Mouse (Mus musculus) embryonic facial prominence, embryonic 14.5 days (tissue): ENCODE results near the gene Map1b. TPM values are rescaled to one million over a fixed set of nuclear protein-coding genes. Genes with fewer than 3 reads are reported as not detected.

ENCODE experiments used
- ATAC-seq: fragments of 200-750 bp; cut with Nextera tagmentation; 2 replicates; pipeline ENCODE4 v1.8.0; 2017; ENCODE audit warnings: low read depth, moderate number of reproducible peaks, moderate TSS enrichment
- DNase-seq: peaks from one replicate; pipeline ENCODE4 v3.0.0-alpha.2; 2015; ENCODE audit warnings: low spot score
- H3K27ac ChIP-seq: fragments of 300-500 bp; sonication (generic); replicated peaks from 2 replicates; pipeline ENCODE4 v1.5.1; 2014; ENCODE audit warnings: low read depth, mild to moderate bottlenecking, low read length, moderate library complexity
- H3K27me3 ChIP-seq: fragments of 300-500 bp; sonication (generic); replicated peaks from 2 replicates; pipeline ENCODE4 v1.6.1; 2014; ENCODE audit warnings: low read length; ENCODE audit not compliant: control insufficient read depth, insufficient read depth
- H3K36me3 ChIP-seq: fragments of 300-500 bp; sonication (generic); 2 replicates; pipeline ENCODE4 v1.6.1; 2014; ENCODE audit warnings: low read length, mixed read lengths; ENCODE audit not compliant: control insufficient read depth, insufficient read depth
- H3K4me1 ChIP-seq: fragments of 300-500 bp; sonication (generic); 2 replicates; pipeline ENCODE4 v1.6.1; 2014; ENCODE audit warnings: antibody characterized with exemption, low read length; ENCODE audit not compliant: control insufficient read depth, insufficient read depth
- H3K4me2 ChIP-seq: fragments of 300-500 bp; sonication (generic); 2 replicates; pipeline ENCODE4 v1.6.1; 2014; ENCODE audit warnings: low read depth, mild to moderate bottlenecking, low read length, moderate library complexity, mixed read lengths
- H3K4me3 ChIP-seq: fragments of 300-500 bp; sonication (generic); 2 replicates; pipeline ENCODE4 v1.5.1; 2014; ENCODE audit warnings: low read depth, mild to moderate bottlenecking, low read length
- H3K9ac ChIP-seq: fragments of 300-500 bp; sonication (generic); 2 replicates; pipeline ENCODE4 v1.6.1; 2014; ENCODE audit warnings: low read depth, mild to moderate bottlenecking, low read length, moderate library complexity, mixed read lengths
- H3K9me3 ChIP-seq: fragments of 300-500 bp; sonication (generic); 2 replicates; pipeline ENCODE4 v1.6.1; 2016; ENCODE audit warnings: low read length; ENCODE audit not compliant: control insufficient read depth
- WGBS: fragments of 180-500 bp; shearing (Covaris S2); extraction: QIAGEN DNeasy Blood & Tissue Kit; methylation state at CpG from one replicate; pipeline ENCODE4 v1.1.7; 2014; 5-methylcytosine and 5-hydroxymethylcytosine counted together
- polyA plus RNA-seq: library from polyadenylated mRNA; unstranded; fragments of >200 nt; fragmentation: Nextera tagmentation; extraction: Ambion mirVana; gene quantifications from 2 replicates; pipeline ENCODE4 v1.2.1, GENCODE M21; 2014

The Map1b gene
- polyA plus RNA-seq, 1 experiment from 2014 or later = 203 TPM

DNA sequence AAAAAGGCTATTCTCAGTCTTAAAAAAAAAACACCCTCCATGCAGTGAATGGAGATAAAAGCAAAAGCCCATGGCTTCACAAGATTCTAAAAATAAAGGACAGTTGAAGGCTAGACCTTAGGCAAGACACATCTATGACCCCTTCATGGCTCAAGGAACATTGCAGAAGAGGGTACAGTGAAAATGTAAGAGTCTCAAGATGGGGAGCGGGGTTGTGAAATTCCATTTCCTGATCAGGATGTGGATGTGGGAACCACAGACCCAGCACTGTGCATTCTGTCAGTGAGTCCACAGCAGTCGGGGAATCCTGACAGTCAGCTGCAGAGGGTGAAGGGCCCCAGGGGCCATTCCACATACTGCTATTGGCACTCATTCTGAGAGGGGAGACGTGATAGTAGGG is 123.2 kb downstream of the Map1b start:
- ATAC-seq = no peak
- no peak for DNase-seq
- no peak overlapping the region for H3K4me2 ChIP-seq
- H3K27me3 ChIP-seq = no peaks in the 10 kb centered on the region
- no peaks in the 10 kb centered on the region for H3K9me3 ChIP-seq
- no peak overlapping the region for H3K27ac ChIP-seq
- no peak overlapping the region for H3K9ac ChIP-seq
- no peaks in the 10 kb centered on the region for H3K36me3 ChIP-seq
- peaks cover 12% of the 10 kb centered on the region; the same call in 1 of the 2 replicates for H3K4me1 ChIP-seq
- no peak overlapping the region for H3K4me3 ChIP-seq
- 69% methylated on average over 3 of the region's 3 CpGs for WGBS

DNA sequence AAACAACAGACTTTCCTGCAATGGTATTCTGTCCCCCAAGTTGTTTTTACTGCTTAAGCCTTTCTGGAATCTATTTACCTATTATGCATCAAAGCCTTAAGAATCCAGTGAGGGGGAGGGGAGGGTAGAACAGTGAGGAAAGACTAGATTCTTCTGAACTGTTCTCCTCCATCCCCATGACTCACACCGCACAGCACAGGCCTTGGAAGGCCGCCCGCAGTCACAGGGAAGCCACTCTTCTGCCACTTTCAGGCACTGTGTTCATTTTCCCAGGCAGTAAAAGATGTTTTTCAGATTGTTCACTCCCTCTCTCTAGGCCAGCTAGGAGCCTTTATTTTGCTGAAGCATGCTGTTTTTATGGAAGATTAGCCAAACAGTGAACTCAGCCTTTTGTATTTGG is 124.9 kb downstream of the Map1b start:
- WGBS = 62% methylated on average over 3 of the region's 3 CpGs
- ATAC-seq (0 out of 2 replicates have a peak, but pooled peaks have one; percentile 26), DNase-seq (peak; percentile 54)
- Histone ChIP-seq H3K9ac (no peak overlapping the region), H3K27ac (peak overlapping the region; percentile 29; the same call in 1 of the 2 replicates), H3K4me2 (no peak overlapping the region), H3K36me3 (no peaks in the 10 kb centered on the region), H3K9me3 (no peaks in the 10 kb centered on the region), H3K27me3 (no peaks in the 10 kb centered on the region), H3K4me3 (no peak overlapping the region), H3K4me1 (peaks cover 10% of the 10 kb centered on the region; the same call in 1 of the 2 replicates)

DNA sequence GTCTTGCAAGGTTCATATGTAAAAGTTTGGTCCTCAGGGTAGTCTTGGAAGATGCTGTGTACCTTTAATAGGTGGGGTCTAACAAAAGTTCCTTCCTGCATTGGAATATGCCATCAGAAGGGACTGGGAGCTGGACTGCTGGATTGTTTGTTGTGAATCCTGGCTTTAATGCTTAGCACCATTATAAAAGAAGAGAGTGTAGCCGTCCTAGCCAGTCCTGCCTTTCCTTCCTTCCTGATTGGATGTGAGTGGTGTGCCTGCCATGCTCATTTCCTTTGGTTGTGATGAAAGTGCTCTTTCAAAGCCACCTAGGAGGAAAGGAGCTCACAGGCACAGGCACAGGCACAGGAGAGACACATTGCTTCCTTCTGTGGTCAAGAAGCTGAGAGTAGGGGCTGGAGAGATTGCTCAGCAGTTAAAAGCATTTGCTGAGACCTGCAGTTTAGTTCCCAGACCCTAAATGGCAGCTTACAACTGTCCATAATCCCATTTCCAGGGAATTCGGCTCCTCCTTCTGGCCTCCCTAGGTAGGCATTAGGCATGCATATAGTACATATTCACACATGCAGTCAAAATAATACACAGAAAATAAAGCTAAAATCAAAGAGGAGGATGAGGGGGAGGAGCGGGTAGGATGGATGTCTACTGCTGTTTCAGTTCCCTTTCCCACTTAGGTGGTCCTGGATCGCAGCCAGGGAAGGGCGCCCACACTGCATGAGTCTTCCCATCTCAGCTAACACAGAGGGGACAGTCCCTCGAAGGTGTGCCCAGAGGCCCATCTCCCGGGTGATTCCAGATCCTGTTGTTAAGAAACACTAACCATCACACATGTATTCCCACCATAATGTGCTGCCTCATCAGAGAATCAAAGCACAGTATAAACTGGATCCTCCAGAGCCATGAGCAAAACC is 128.2 kb downstream of the Map1b start:
- no peak overlapping the region for H3K4me3 ChIP-seq
- no peak for ATAC-seq
- 67% methylated on average over 7 of the region's 7 CpGs for WGBS
- no peak overlapping the region for H3K4me2 ChIP-seq
- H3K9me3 ChIP-seq = no peaks in the 10 kb centered on the region
- no peaks in the 10 kb centered on the region for H3K36me3 ChIP-seq
- H3K27ac ChIP-seq = no peak overlapping the region
- no peaks in the 10 kb centered on the region for H3K27me3 ChIP-seq
- DNase-seq = no peak
- H3K4me1 ChIP-seq = 0 out of 2 replicates have a peak, but pooled peaks cover 5% of the 10 kb centered on the region
- no peak overlapping the region for H3K9ac ChIP-seq

DNA sequence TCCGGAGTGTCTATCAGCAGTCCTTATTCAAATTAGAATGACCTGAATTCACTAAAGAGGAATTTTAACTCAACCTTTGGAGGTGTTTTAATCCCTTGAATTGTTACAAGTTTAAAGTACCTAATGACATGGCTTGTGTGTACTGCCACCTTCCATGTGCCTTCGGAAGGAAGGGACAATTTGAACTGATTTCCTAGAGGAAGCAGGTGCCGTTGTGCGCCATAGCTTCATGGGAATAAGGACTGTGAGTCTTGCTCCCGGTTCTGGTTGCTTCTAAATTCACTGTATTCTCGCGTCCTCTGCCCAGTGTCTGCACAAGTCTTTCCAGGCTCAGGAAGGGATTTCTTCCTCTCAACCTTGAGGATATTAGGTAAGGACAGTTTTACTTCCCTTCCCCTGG is 130.0 kb downstream of the Map1b start:
- Histone ChIP-seq H3K4me2 (no peak overlapping the region), H3K27me3 (no peaks in the 10 kb centered on the region), H3K27ac (no peak overlapping the region), H3K36me3 (0 out of 2 replicates have a peak, but pooled peaks cover 4% of the 10 kb centered on the region), H3K9ac (no peak overlapping the region), H3K4me3 (no peak overlapping the region), H3K9me3 (no peaks in the 10 kb centered on the region), H3K4me1 (0 out of 2 replicates have a peak, but pooled peaks cover 2% of the 10 kb centered on the region)
- no peak for ATAC-seq
- no peak for DNase-seq
- 78% methylated on average over 7 of the region's 7 CpGs for WGBS

DNA sequence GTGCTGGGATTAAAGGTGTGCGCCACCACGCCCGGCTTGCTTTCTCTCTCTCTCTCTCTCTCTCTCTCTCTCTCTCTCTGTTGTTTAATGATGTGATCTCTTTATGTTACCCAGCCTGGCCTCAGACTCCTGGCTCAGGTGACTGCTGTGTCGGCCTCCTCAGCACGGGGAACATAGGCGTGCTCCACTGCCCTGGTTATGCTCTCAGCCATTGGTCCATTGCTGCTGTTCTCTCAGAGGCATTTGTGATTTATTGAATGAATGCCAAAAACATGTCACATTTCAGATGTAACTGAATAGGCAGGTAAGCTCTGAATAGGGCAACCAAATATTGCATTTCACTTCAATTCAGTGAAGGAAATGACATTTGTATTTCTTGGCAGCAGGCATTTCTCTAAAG is 130.4 kb downstream of the Map1b start:
- Histone ChIP-seq H3K36me3 (0 out of 2 replicates have a peak, but pooled peaks cover 5% of the 10 kb centered on the region), H3K4me2 (no peak overlapping the region), H3K4me3 (no peak overlapping the region), H3K9ac (no peak overlapping the region), H3K27me3 (no peaks in the 10 kb centered on the region), H3K4me1 (no peaks in the 10 kb centered on the region), H3K9me3 (no peaks in the 10 kb centered on the region), H3K27ac (no peak overlapping the region)
- DNase-seq (peak; percentile 62), ATAC-seq (peak; percentile 91)
- 78% methylated on average over 6 of the region's 6 CpGs for WGBS

DNA sequence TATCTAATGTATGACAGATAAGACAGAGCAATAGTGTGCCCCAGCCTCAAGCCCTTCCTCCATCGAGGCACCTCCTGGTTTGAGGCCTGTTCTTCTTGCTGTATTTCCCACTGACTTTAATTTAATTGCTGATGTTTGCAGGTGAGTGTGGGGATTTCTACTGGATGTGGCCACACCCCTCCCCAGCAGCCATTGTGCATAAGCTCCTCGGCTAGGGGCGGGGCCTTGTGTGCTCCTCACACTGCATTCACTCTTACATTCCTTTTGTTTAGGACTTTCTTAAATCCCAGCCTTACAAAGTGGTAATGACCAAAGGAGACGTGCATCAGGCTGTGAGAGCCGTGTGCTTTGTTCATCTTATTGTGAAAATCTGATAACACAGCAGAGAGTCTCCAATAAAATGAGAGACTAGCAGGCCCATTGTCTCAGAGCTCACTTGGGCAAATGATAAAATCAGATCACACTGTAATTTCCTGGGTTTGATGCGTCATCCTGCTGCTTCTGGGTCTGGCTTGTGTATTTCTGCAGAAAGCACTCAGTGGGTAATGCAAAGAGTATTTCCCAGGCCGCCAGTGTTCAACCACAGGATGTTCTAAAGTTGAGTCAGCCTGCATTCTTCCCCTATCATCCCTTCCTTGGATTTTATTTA is 131.7 kb downstream of the Map1b start:
- no peaks in the 10 kb centered on the region for H3K27me3 ChIP-seq
- no peak overlapping the region for H3K4me3 ChIP-seq
- DNase-seq (no peak), ATAC-seq (no peak)
- no peak overlapping the region for H3K4me2 ChIP-seq
- H3K27ac ChIP-seq = no peak overlapping the region; the same call in 1 of the 2 replicates
- 71% methylated on average over 7 of the region's 7 CpGs for WGBS
- no peak overlapping the region for H3K9ac ChIP-seq
- no peaks in the 10 kb centered on the region for H3K9me3 ChIP-seq
- 0 out of 2 replicates have a peak, but pooled peaks cover 5% of the 10 kb centered on the region for H3K36me3 ChIP-seq
- H3K4me1 ChIP-seq = no peaks in the 10 kb centered on the region

DNA sequence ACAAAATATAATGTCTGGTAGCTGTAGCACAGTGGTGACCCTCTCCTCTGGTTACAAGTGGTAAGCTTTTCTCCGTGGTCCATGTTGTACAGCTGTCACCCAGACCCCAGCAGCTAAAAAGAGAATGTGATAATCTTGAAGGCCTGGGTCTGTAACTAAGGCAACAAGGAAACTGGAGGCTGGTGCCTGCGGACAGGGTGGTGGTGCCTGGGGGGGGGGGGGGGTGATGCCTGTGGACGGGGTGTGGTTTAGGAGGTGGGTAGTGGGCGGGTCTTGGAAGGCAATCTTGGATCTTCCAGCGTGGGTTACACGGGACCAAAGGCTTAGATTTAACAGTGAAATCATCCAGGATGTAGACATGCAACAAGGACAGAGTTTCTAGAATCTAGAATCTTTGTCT is 134.0 kb downstream of the Map1b start:
- H3K27ac ChIP-seq = no peak overlapping the region
- ATAC-seq = peak; percentile 17; the same call in 1 of the 2 replicates
- no peaks in the 10 kb centered on the region; the same call in 1 of the 2 replicates for H3K4me1 ChIP-seq
- H3K9ac ChIP-seq = no peak overlapping the region
- WGBS = 61% methylated on average over 5 of the region's 6 CpGs
- H3K27me3 ChIP-seq = no peaks in the 10 kb centered on the region
- H3K4me2 ChIP-seq = no peak overlapping the region
- DNase-seq = no peak
- no peaks in the 10 kb centered on the region for H3K9me3 ChIP-seq
- 0 out of 2 replicates have a peak, but pooled peaks cover 5% of the 10 kb centered on the region for H3K36me3 ChIP-seq
- no peak overlapping the region for H3K4me3 ChIP-seq

DNA sequence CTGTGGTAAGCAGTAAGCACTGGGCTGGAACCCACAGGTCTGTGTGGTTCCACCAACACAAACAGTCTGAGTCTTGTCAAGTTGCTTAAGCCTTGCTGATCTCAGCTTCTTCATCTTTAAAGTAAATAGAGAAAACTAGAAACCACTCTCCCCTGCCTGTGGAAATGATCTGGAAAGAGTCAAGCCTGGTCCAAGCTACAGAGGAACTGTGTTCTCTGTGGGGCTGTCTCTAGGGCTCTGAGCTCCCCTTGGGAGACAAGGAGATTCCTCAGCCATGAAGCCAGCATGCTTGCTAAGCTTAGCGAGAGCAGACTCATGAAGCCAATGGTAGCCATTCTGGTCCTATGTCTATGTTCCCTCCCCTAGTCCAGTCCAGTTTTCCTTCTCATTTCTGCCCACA is 138.1 kb downstream of the Map1b start:
- H3K4me2 ChIP-seq = no peak overlapping the region
- H3K27me3 ChIP-seq = no peaks in the 10 kb centered on the region
- H3K9ac ChIP-seq = no peak overlapping the region
- ATAC-seq = no peak
- H3K4me1 ChIP-seq = no peaks in the 10 kb centered on the region; the same call in 1 of the 2 replicates
- WGBS = 75% methylated on average over 1 of the region's 1 CpGs
- 0 out of 2 replicates have a peak, but pooled peaks cover 5% of the 10 kb centered on the region for H3K36me3 ChIP-seq
- H3K4me3 ChIP-seq = no peak overlapping the region
- no peak overlapping the region for H3K27ac ChIP-seq
- no peak for DNase-seq
- no peaks in the 10 kb centered on the region for H3K9me3 ChIP-seq
